Mouse (Mus musculus) stomach, postnatal 0 days (tissue): ENCODE measurements around the gene Lrrn2.

ENCODE experiments used
- CTCF ChIP-seq: IDR thresholded peaks from 2 replicates; pipeline ENCODE4 v1.5.1; 2016; ENCODE audit warnings: antibody characterized with exemption, low read depth, mild to moderate bottlenecking, moderate library complexity
- EP300 ChIP-seq: optimal IDR thresholded peaks from 2 replicates; pipeline ENCODE3; 2016; ENCODE audit warnings: antibody characterized with exemption

- TF ChIP-seq CTCF (no peak), EP300 (no peak)
Observed at GRCm38 (mm10) chr1:132919258-132919657, 39.2 kb downstream of the Lrrn2 start.
